Mouse (Mus musculus) forebrain, postnatal 0 days (tissue): ENCODE results near the gene Bcl2l12. TPM values are rescaled to one million over a fixed set of nuclear protein-coding genes. Genes with fewer than 3 reads are reported as not detected.
"Not testable (repeated sequence)": the region's sequence is repeated elsewhere in the genome, so short reads cannot be mapped to it uniquely, and the experiment has no call there.

ENCODE experiments used
- ATAC-seq: fragments of 200-750 bp; cut with Nextera tagmentation; 2 replicates; pipeline ENCODE4 v1.8.0; 2017; ENCODE audit warnings: mild to moderate bottlenecking, moderate library complexity
- DNase-seq: peaks from one replicate; pipeline ENCODE4 v3.0.0-alpha.2; 2015
- H3K27ac ChIP-seq: fragments of 300-500 bp; sonication (generic); 2 replicates; pipeline ENCODE4 v1.5.1; 2014; ENCODE audit warnings: low read depth, mild to moderate bottlenecking, antibody characterized with exemption, low read length, moderate library complexity, mixed read lengths
- H3K27me3 ChIP-seq: fragments of 300-500 bp; sonication (generic); 2 replicates; pipeline ENCODE4 v1.6.1; 2014; ENCODE audit warnings: mild to moderate bottlenecking, low read length, mixed read lengths; ENCODE audit not compliant: insufficient read depth
- H3K36me3 ChIP-seq: fragments of 300-500 bp; sonication (generic); 2 replicates; pipeline ENCODE4 v1.6.1; 2014; ENCODE audit warnings: mild to moderate bottlenecking, moderate library complexity; ENCODE audit not compliant: insufficient read depth
- H3K4me1 ChIP-seq: fragments of 300-500 bp; sonication (generic); 2 replicates; pipeline ENCODE4 v1.6.1; 2014; ENCODE audit warnings: antibody characterized with exemption; ENCODE audit not compliant: insufficient read depth
- H3K4me2 ChIP-seq: fragments of 300-500 bp; sonication (generic); 2 replicates; pipeline ENCODE4 v1.6.1; 2014; ENCODE audit warnings: low read depth, mild to moderate bottlenecking, moderate library complexity
- H3K4me3 ChIP-seq: fragments of 300-500 bp; sonication (generic); 2 replicates; pipeline ENCODE4 v1.5.1; 2014; ENCODE audit warnings: low read depth, low read length, mixed read lengths
- H3K9ac ChIP-seq: fragments of 300-500 bp; sonication (generic); 2 replicates; pipeline ENCODE4 v1.6.1; 2014; ENCODE audit warnings: mild to moderate bottlenecking
- H3K9me3 ChIP-seq: fragments of 300-500 bp; sonication (generic); 2 replicates; pipeline ENCODE4 v1.6.1; 2016; ENCODE audit warnings: low read length
- CTCF ChIP-seq: sonication (generic); IDR thresholded peaks from 2 replicates; pipeline ENCODE4 v1.5.1; 2016; ENCODE audit warnings: antibody characterized with exemption, control low read depth, low read depth
- WGBS: fragments of 180-500 bp; shearing (Covaris S2); extraction: QIAGEN DNeasy Blood & Tissue Kit; methylation state at CpG from one replicate; pipeline ENCODE4 v1.1.7; 2014; 5-methylcytosine and 5-hydroxymethylcytosine counted together
- polyA plus RNA-seq: library from polyadenylated mRNA; unstranded; fragments of >200 nt; fragmentation: Nextera tagmentation; extraction: Ambion mirVana; gene quantifications from 2 replicates; pipeline ENCODE4 v1.2.1, GENCODE M21; 2015
- total RNA-seq: library from RNA; depleted of rRNA; stranded (reverse); fragments of >200 nt; gene quantifications from 2 replicates; pipeline ENCODE4 v1.2.3, GENCODE M21; 2014

Bcl2l12 gene
- total and polyA plus RNA-seq, 2 experiments from 2014 or later: 7.5 to 7.8 TPM

- Histone ChIP-seq H3K4me2 (no peak overlapping the region), H3K27ac (no peak overlapping the region), H3K4me1 (no peaks in the 10 kb centered on the region), H3K9ac (no peak overlapping the region), H3K27me3 (no peaks in the 10 kb centered on the region), H3K36me3 (peaks cover 61% of the 10 kb centered on the region), H3K4me3 (no peak overlapping the region), H3K9me3 (no peaks in the 10 kb centered on the region)
- ATAC-seq: no peak
- TF ChIP-seq CTCF: no peak
- DNase-seq: no peak
- 94% methylated on average over 9 of the region's 9 CpGs for WGBS
These were observed 29.2 kb upstream of the Bcl2l12 start for GRCm38 (mm10) chr7:45027761-45028160.

GRCm38 (mm10) chr7:45026256-45026655 lies 27.7 kb upstream of the Bcl2l12 start:
- peak; percentile 21 for ATAC-seq
- Histone ChIP-seq H3K9ac (no peak overlapping the region), H3K36me3 (peaks cover 46% of the 10 kb centered on the region), H3K27ac (0 out of 2 replicates have a peak overlapping the region, but pooled peaks have one; percentile 9), H3K4me3 (no peak overlapping the region), H3K4me2 (no peak overlapping the region), H3K27me3 (no peaks in the 10 kb centered on the region), H3K9me3 (no peaks in the 10 kb centered on the region), H3K4me1 (no peaks in the 10 kb centered on the region)
- peak; percentile 11 for DNase-seq
- no peak for TF ChIP-seq CTCF
- 60% methylated on average over 2 of the region's 2 CpGs for WGBS

- peak overlapping the region; percentile 9; the same call in 1 of the 2 replicates for H3K27ac ChIP-seq
- H3K36me3 ChIP-seq: peaks cover 41% of the 10 kb centered on the region
- no peak for DNase-seq
- H3K4me1 ChIP-seq: no peaks in the 10 kb centered on the region
- H3K9ac ChIP-seq: 0 out of 2 replicates have a peak overlapping the region, but pooled peaks have one; percentile 22
- no peak overlapping the region for H3K4me3 ChIP-seq
- TF ChIP-seq CTCF: no peak
- WGBS: 63% methylated on average over 8 of the region's 8 CpGs
- H3K9me3 ChIP-seq: no peaks in the 10 kb centered on the region
- H3K27me3 ChIP-seq: no peaks in the 10 kb centered on the region
- peak; percentile 17; the same call in 1 of the 2 replicates for ATAC-seq
- H3K4me2 ChIP-seq: no peak overlapping the region
These were observed 27.2 kb upstream of the Bcl2l12 start for GRCm38 (mm10) chr7:45025601-45026220.

GRCm38 (mm10) chr7:45024281-45025248 lies 26.1 kb upstream of the Bcl2l12 start:
- 87% methylated on average over 15 of the region's 15 CpGs for WGBS
- no peaks in the 10 kb centered on the region for H3K27me3 ChIP-seq
- peaks cover 29% of the 10 kb centered on the region for H3K36me3 ChIP-seq
- peak overlapping the region; percentile 3; the same call in 1 of the 2 replicates for H3K27ac ChIP-seq
- H3K4me3 ChIP-seq: no peak overlapping the region
- H3K9ac ChIP-seq: 0 out of 2 replicates have a peak overlapping the region, but pooled peaks have one; percentile 22
- TF ChIP-seq CTCF: no peak
- H3K4me1 ChIP-seq: no peaks in the 10 kb centered on the region
- ATAC-seq: no peak
- H3K9me3 ChIP-seq: no peaks in the 10 kb centered on the region
- DNase-seq: no peak
- H3K4me2 ChIP-seq: no peak overlapping the region

GRCm38 (mm10) chr7:45023711-45024110 lies 25.2 kb upstream of the Bcl2l12 start:
- peak; percentile 39 for TF ChIP-seq CTCF
- H3K4me3 ChIP-seq, H3K27me3 ChIP-seq, H3K9me3 ChIP-seq, H3K27ac ChIP-seq, H3K4me1 ChIP-seq, H3K9ac ChIP-seq, H3K4me2 ChIP-seq, ATAC-seq: not testable (repeated sequence)
- peak; percentile 9 for DNase-seq
- WGBS: 78% methylated on average over 5 of the region's 5 CpGs
- H3K36me3 ChIP-seq: peaks cover 21% of the 10 kb centered on the region

GRCm38 (mm10) chr7:45020225-45020624 lies 21.7 kb upstream of the Bcl2l12 start:
- DNase-seq: no peak
- peaks cover 6% of the 10 kb centered on the region for H3K4me1 ChIP-seq
- no peak overlapping the region for H3K9ac ChIP-seq
- no peaks in the 10 kb centered on the region for H3K27me3 ChIP-seq
- WGBS: 75% methylated on average over 9 of the region's 9 CpGs
- no peak for ATAC-seq
- no peaks in the 10 kb centered on the region for H3K9me3 ChIP-seq
- no peak for TF ChIP-seq CTCF
- H3K27ac ChIP-seq: no peak overlapping the region
- no peaks in the 10 kb centered on the region for H3K36me3 ChIP-seq
- H3K4me3 ChIP-seq: no peak overlapping the region
- no peak overlapping the region for H3K4me2 ChIP-seq
